Mouse (Mus musculus): ENCODE measurements at regions not wholly inside any gene's neighbourhood (a gene's known extent, or its start where the extent isn't known, plus 50 kb on each side); places are given as distances from the start of the nearest gene placed in this dataset.
"Not testable (repeated sequence)": the region's sequence is repeated elsewhere in the genome, so short reads cannot be mapped to it uniquely, and the experiment has no call there.

GRCm38 (mm10) chr14:9455986-9456385 is 789.9 kb upstream of the 4930452B06Rik start:
- Histone ChIP-seq H3K27ac (ENCODE audit: insufficient read depth, low read length) (no peak overlapping the region), H3K4me3 (ENCODE audit: insufficient read depth, low read length) (no peak overlapping the region), H3K4me1 (ENCODE audit: control insufficient read depth, insufficient read depth, low read length) (peaks cover 4% of the 10 kb centered on the region)
- TF ChIP-seq POLR2A (IDR thresholded peaks at IDR 0.05; ENCODE audit: low read depth, low read length) (no peak), CTCF (IDR thresholded peaks at IDR 0.05; ENCODE audit: borderline replicate concordance, insufficient read depth, low read length) (no peak)

DNA sequence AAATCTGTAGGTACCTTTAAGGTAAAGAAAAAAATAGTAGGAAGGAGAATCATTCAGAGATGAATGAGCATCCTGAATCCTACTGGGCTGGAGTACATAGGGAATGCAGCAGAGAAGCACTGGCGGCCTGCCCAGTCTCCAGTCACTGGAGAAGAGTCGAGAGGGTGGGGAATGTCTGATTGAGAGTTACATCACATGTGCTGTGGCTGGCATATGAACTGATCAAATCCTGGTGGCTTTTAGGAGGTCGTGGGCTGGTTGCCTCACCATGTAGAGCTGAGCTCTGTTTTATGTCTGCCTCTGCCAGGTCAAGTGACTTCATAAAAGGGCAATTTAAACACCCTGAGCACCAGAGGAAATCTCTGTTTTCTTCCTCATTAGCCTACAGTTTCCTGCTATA is 783.9 kb upstream of the 4930452B06Rik start:
- Histone ChIP-seq H3K27ac (ENCODE audit: insufficient read depth, low read length) (no peak overlapping the region), H3K4me3 (ENCODE audit: insufficient read depth, low read length) (no peak overlapping the region), H3K4me1 (ENCODE audit: control insufficient read depth, insufficient read depth, low read length) (peaks cover 2% of the 10 kb centered on the region; the same call in 1 of the 2 replicates)
- TF ChIP-seq POLR2A (IDR thresholded peaks at IDR 0.05; ENCODE audit: low read depth, low read length) = no peak
- no peak for TF ChIP-seq CTCF (IDR thresholded peaks at IDR 0.05; ENCODE audit: borderline replicate concordance, insufficient read depth, low read length)

DNA sequence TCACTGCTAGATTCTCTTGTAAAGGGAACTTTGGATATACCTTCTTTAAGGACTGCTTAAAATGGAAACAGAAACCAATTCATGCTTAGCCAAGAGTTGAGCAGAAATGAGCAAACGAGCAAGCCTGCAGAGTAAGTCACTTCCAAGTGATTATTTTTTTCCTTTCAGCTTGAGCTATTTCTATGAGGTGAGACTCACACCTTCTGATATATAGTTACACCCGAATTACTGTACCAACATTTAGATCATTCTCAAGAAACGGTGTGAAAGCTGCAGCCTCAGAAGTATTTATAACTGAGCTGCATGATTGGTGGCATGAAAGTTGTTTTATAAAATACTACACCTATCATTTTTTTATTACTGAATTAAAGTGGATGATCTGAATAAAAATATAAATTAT is 771.9 kb upstream of the 4930452B06Rik start:
- H3K4me1 ChIP-seq (ENCODE audit: control insufficient read depth, insufficient read depth, low read length) = peaks cover 8% of the 10 kb centered on the region; the same call in 1 of the 2 replicates

DNA sequence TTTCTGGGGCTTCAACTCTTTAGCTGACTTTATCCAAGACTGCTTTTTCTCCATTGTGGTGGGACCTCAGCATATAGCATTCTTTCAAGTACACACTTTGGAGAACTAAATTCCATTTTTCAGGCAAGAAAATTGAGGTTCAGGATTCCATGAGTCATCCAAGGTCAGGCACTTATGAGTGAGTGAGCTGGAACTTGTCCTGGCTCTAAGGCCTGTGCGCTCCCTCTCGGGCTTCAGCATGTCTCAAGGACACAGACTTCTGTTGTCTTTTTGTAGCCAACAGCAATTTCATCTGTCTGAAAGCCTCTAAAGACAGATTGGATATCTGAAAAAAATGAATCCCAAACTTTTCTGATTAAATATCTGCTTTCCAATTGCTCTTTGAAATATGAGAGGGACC is 769.1 kb upstream of the 4930452B06Rik start:
- H3K27ac ChIP-seq (ENCODE audit: insufficient read depth, low read length) = 0 out of 2 replicates have a peak overlapping the region, but pooled peaks have one; percentile 15
- H3K4me3 ChIP-seq (ENCODE audit: insufficient read depth, low read length) = no peak overlapping the region
- TF ChIP-seq CTCF (IDR thresholded peaks at IDR 0.05; ENCODE audit: borderline replicate concordance, insufficient read depth, low read length) (no peak), POLR2A (IDR thresholded peaks at IDR 0.05; ENCODE audit: low read depth, low read length) (no peak)
- H3K4me1 ChIP-seq (ENCODE audit: control insufficient read depth, insufficient read depth, low read length) = peaks cover 8% of the 10 kb centered on the region; the same call in 1 of the 2 replicates

More for the DNA sequence above, 771.9 kb upstream of the 4930452B06Rik start:
- H3K27ac ChIP-seq (ENCODE audit: insufficient read depth, low read length) = no peak overlapping the region
- no peak overlapping the region for H3K4me3 ChIP-seq (ENCODE audit: insufficient read depth, low read length)
- TF ChIP-seq POLR2A (IDR thresholded peaks at IDR 0.05; ENCODE audit: low read depth, low read length) (no peak), CTCF (IDR thresholded peaks at IDR 0.05; ENCODE audit: borderline replicate concordance, insufficient read depth, low read length) (no peak)

DNA sequence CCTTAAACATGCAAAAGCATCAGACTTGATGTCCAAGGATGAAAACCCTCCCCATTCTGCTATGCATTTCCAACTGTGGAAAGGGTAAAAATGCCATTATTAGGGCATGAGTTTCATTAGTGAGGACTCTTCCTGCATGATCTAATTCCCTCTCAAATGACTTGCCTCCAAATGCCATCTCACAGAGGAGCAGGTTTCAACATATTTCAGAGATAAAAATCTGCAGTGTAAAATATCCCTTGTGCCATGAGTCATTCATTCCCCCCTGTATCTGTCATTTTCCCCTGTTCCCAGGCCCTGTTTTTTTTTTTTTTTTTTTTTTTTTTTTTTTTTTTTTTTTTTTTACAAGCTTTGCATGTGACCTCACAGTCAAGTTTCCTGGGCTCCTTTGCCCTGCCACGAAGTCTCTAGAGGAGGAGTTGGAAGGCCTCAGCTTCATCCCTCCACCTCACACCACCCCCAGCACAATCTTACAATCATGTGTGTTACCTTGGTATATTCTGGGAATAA is 767.1 kb upstream of the 4930452B06Rik start:
- H3K4me3 ChIP-seq (ENCODE audit: insufficient read depth, low read length) = no peak overlapping the region
- H3K4me1 ChIP-seq (ENCODE audit: control insufficient read depth, insufficient read depth, low read length) = peaks cover 8% of the 10 kb centered on the region; the same call in 1 of the 2 replicates
- TF ChIP-seq CTCF (IDR thresholded peaks at IDR 0.05; ENCODE audit: borderline replicate concordance, insufficient read depth, low read length) (no peak), POLR2A (IDR thresholded peaks at IDR 0.05; ENCODE audit: low read depth, low read length) (no peak)
- 0 out of 2 replicates have a peak overlapping the region, but pooled peaks have one; percentile 36 for H3K27ac ChIP-seq (ENCODE audit: insufficient read depth, low read length)

- Histone ChIP-seq H3K27ac (ENCODE audit: insufficient read depth, low read length) (no peak overlapping the region), H3K4me1 (ENCODE audit: control insufficient read depth, insufficient read depth, low read length) (peaks cover 8% of the 10 kb centered on the region; the same call in 1 of the 2 replicates), H3K4me3 (ENCODE audit: insufficient read depth, low read length) (no peak overlapping the region)
- TF ChIP-seq CTCF (IDR thresholded peaks at IDR 0.05; ENCODE audit: borderline replicate concordance, insufficient read depth, low read length) (no peak), POLR2A (IDR thresholded peaks at IDR 0.05; ENCODE audit: low read depth, low read length) (no peak)
Measured at GRCm38 (mm10) chr14:9431798-9432197, 765.8 kb upstream of the 4930452B06Rik start.

DNA sequence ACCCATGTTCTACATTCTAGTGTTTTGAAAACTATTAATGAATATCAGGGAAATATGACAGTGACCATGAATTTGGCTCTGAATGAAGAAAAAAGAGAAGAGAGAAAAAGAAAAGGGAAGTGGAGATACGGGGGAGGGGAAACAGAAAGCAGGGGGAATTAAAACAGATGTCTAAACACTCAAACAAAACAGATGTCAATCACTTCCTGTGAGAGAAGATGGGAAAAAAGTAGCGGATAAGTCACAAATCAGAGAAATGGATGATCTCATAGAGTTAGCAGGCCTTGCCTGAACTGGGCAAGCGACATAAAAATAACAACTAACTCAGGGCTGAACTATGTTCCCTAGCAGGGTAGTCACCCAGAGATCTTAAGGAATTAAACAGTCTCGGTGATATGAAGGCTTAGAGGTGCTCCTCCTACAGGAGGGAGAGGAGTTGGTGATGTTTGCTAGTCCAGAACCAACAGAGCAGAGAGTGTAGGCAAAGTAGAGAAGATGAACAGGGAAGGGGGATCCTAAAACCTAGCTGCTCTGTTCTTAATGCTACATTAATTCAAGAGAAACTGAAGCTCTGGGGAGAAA is 745.9 kb upstream of the 4930452B06Rik start:
- Histone ChIP-seq H3K27ac (ENCODE audit: insufficient read depth, low read length) (peak overlapping the region; percentile 34; the same call in 1 of the 2 replicates), H3K4me1 (ENCODE audit: control insufficient read depth, insufficient read depth, low read length) (peaks cover 3% of the 10 kb centered on the region; the same call in 1 of the 2 replicates), H3K4me3 (ENCODE audit: insufficient read depth, low read length) (no peak overlapping the region)
- TF ChIP-seq POLR2A (IDR thresholded peaks at IDR 0.05; ENCODE audit: low read depth, low read length) (no peak), CTCF (IDR thresholded peaks at IDR 0.05; ENCODE audit: borderline replicate concordance, insufficient read depth, low read length) (no peak)

DNA sequence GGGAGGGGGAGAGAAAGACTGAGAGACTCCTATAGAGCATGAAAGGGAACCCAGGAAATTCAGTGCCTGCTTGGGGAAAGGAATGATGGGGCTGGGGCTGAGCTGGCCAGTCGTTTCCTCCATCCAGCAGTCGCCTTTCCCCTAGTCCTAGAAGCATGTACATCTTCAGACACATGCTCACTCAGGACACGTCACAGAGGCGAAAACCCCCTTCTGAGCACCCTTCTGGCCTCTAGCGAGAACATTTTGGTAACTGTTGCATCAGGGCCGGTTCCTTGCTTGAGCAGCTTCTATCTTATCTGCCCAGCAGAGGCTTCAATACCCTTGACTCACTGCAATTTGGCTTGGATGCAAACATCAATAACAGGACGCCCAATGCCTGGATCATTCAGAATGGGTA is 737.6 kb upstream of the 4930452B06Rik start:
- no peak for TF ChIP-seq CTCF (IDR thresholded peaks at IDR 0.05; ENCODE audit: borderline replicate concordance, insufficient read depth, low read length)
- TF ChIP-seq POLR2A (IDR thresholded peaks at IDR 0.05; ENCODE audit: low read depth, low read length) = no peak
- no peaks in the 10 kb centered on the region for H3K4me1 ChIP-seq (ENCODE audit: control insufficient read depth, insufficient read depth, low read length)
- no peak overlapping the region for H3K27ac ChIP-seq (ENCODE audit: insufficient read depth, low read length)
- H3K4me3 ChIP-seq (ENCODE audit: insufficient read depth, low read length) = no peak overlapping the region

DNA sequence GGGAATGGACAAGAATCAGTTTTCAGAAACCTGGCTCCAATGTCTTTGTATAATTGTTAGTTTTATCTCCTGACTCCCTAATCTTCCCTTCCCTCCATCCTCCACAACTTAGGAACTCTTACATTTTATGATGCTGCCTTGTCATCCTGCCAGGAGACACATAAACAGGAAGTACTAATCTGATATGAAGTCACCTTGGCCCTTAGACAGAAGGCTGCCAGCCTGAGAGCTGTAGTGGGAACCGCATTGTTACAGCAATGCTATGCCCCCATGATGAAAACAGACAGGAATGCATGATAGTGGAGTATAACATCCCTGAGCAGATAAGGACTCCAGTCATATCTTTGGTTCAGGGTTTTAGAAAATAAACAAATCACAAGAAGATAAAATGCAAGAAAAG is 734.8 kb upstream of the 4930452B06Rik start:
- TF ChIP-seq CTCF (IDR thresholded peaks at IDR 0.05; ENCODE audit: borderline replicate concordance, insufficient read depth, low read length) (no peak), POLR2A (IDR thresholded peaks at IDR 0.05; ENCODE audit: low read depth, low read length) (no peak)
- H3K4me3 ChIP-seq (ENCODE audit: insufficient read depth, low read length) = no peak overlapping the region

DNA sequence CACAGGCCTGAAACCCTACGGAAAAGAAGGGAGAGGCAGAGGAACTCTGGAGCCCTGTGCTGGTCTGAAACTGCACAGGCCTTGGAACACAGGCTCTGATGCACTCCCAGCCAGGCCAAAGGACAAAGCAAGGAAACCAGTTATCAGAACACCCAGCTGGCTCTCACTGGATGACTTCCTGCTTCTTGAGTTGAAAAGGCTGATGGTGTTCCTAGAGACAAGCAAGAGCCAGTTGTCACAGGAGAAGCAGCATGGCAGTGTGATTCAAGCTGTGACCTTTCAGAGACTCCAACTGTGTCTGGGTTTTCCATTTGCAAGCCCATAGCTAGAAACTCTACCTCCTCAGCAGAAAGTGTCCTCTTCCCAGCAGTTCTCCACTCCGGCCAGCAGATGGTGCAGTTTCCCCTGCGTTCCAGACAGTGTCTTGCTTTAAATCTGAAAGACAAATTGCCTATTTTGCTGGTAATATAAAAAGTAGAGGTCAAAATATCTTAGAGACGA is 727.3 kb upstream of the 4930452B06Rik start:
- Histone ChIP-seq H3K27ac (ENCODE audit: insufficient read depth, low read length) (no peak overlapping the region), H3K4me3 (ENCODE audit: insufficient read depth, low read length) (no peak overlapping the region), H3K4me1 (ENCODE audit: control insufficient read depth, insufficient read depth, low read length) (no peaks in the 10 kb centered on the region)
- TF ChIP-seq CTCF (IDR thresholded peaks at IDR 0.05; ENCODE audit: borderline replicate concordance, insufficient read depth, low read length) = peak; percentile 81
- no peak for TF ChIP-seq POLR2A (IDR thresholded peaks at IDR 0.05; ENCODE audit: low read depth, low read length)

More for the DNA sequence above, 734.8 kb upstream of the 4930452B06Rik start:
- Histone ChIP-seq H3K27ac (ENCODE audit: insufficient read depth, low read length) (no peak overlapping the region), H3K4me1 (ENCODE audit: control insufficient read depth, insufficient read depth, low read length) (no peaks in the 10 kb centered on the region)

GRCm38 (mm10) chr14:9389878-9390536 is 724.0 kb upstream of the 4930452B06Rik start:
- H3K27ac ChIP-seq (ENCODE audit: insufficient read depth, low read length); H3K4me3 ChIP-seq (ENCODE audit: insufficient read depth, low read length): not testable (repeated sequence)

More at GRCm38 (mm10) chr14:9389878-9390536, 724.0 kb upstream of the 4930452B06Rik start:
- H3K4me1 ChIP-seq (ENCODE audit: control insufficient read depth, insufficient read depth, low read length) = not testable (repeated sequence)
